Mouse (Mus musculus) limb, embryonic 11.5 days (tissue): ENCODE results near the gene Dupd1. TPM values are rescaled to one million over a fixed set of nuclear protein-coding genes. Genes with fewer than 3 reads are reported as not detected.
A peak's percentile ranks its signal among the peaks of the same experiment; 100 is the strongest.

ENCODE experiments used
- ATAC-seq: fragments of 200-750 bp; cut with Nextera tagmentation; 2 replicates; pipeline ENCODE4 v1.8.0; 2017; ENCODE audit warnings: low read depth; ENCODE audit not compliant: insufficient number of reproducible peaks, low FRiP score, low TSS enrichment
- DNase-seq: peaks from one replicate; pipeline ENCODE4 v3.0.0-alpha.2; 2015; ENCODE audit warnings: low spot score
- H3K27ac ChIP-seq: fragments of 300-500 bp; sonication (generic); replicated peaks from 2 replicates; pipeline ENCODE4 v1.5.1; 2014; ENCODE audit warnings: low read depth, mild to moderate bottlenecking, low read length
- H3K27me3 ChIP-seq: fragments of 300-500 bp; sonication (generic); 2 replicates; pipeline ENCODE4 v1.6.1; 2014; ENCODE audit warnings: mild to moderate bottlenecking, low read length, mixed read lengths; ENCODE audit not compliant: control insufficient read depth, insufficient read depth
- H3K36me3 ChIP-seq: fragments of 300-500 bp; sonication (generic); 2 replicates; pipeline ENCODE4 v1.6.1; 2014; ENCODE audit warnings: mild to moderate bottlenecking, low read length, moderate library complexity, mixed read lengths; ENCODE audit not compliant: control insufficient read depth, insufficient read depth
- H3K4me1 ChIP-seq: fragments of 300-500 bp; sonication (generic); 2 replicates; pipeline ENCODE4 v1.6.1; 2014; ENCODE audit warnings: low read length, mixed read lengths; ENCODE audit not compliant: control insufficient read depth, insufficient read depth
- H3K4me2 ChIP-seq: fragments of 300-500 bp; sonication (generic); 2 replicates; pipeline ENCODE4 v1.6.1; 2014; ENCODE audit warnings: low read depth, mild to moderate bottlenecking, moderate library complexity; ENCODE audit not compliant: severe bottlenecking
- H3K4me3 ChIP-seq: fragments of 300-500 bp; sonication (generic); 2 replicates; pipeline ENCODE4 v1.5.1; 2014; ENCODE audit warnings: low read depth, low read length
- H3K9ac ChIP-seq: fragments of 300-500 bp; sonication (generic); 2 replicates; pipeline ENCODE4 v1.6.1; 2014; ENCODE audit warnings: mild to moderate bottlenecking, low read length
- H3K9me3 ChIP-seq: fragments of 300-500 bp; sonication (generic); 2 replicates; pipeline ENCODE4 v1.6.1; 2016; ENCODE audit warnings: low read length; ENCODE audit not compliant: control insufficient read depth
- WGBS: fragments of 180-500 bp; shearing (Covaris S2); extraction: QIAGEN DNeasy Blood & Tissue Kit; methylation state at CpG from one replicate; pipeline ENCODE4 v1.1.7; 2014; 5-methylcytosine and 5-hydroxymethylcytosine counted together
- polyA plus RNA-seq: library from polyadenylated mRNA; unstranded; fragments of >200 nt; fragmentation: Nextera tagmentation; extraction: Ambion mirVana; gene quantifications from 2 replicates; pipeline ENCODE4 v1.2.1, GENCODE M21; 2014

Dupd1 gene
- polyA plus RNA-seq, 1 experiment from 2014 or later: 0.21 TPM

DNA sequence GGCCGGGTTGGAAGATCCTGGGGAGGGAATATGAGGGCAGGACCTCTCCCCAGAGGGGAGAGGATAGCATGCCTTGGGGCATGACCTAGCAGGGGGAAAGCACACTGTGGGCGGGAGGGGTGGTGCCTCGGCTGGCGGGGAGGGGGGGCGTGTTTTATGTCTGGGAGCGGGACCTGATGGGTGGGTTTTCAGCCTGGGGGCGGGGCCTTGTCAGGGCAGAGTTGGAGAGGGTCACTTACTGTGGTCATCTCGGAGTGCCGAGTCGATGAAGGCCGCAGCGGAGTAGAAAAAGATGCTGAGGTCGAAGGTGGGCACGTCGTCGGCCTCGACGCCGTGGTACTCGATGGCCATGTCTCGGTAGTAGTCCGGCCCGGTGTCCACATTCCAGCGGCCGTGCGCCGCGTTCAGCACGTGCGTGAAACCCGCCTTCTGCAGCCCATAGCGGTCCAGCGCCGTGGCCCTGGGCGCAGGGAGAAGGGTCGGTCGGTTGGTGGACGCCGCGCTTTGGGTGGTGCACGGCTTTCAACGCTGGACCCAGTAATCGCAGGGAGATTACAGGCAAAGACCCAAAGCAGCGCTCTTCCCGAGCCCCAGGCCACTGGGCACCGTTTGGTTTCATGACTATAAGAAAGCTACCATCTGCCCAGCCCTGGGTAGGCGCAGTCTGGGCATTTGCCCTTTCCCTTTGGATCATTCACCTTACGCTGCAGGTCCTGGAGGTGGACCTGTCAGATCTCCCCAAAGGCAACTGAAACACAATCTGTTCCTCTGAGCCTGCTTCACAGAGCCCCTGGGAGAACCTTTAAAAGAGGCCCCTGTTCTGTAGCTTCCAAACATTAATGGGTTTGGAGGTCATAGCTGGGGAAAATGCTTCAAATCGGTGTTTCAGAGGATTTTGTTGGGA, 27.7 kb downstream of the Dupd1 start:
- Histone ChIP-seq H3K9ac (peak overlapping the region; percentile 18), H3K36me3 (no peaks in the 10 kb centered on the region), H3K4me1 (peaks cover 23% of the 10 kb centered on the region), H3K27ac (no peak overlapping the region), H3K27me3 (no peaks in the 10 kb centered on the region), H3K4me3 (peak overlapping the region; percentile 29), H3K9me3 (no peaks in the 10 kb centered on the region), H3K4me2 (peak overlapping the region; percentile 50)
- 15% methylated on average over 48 of the region's 49 CpGs for WGBS
- ATAC-seq (0 out of 2 replicates have a peak, but pooled peaks have one; percentile 33), DNase-seq (peak; percentile 73)

DNA sequence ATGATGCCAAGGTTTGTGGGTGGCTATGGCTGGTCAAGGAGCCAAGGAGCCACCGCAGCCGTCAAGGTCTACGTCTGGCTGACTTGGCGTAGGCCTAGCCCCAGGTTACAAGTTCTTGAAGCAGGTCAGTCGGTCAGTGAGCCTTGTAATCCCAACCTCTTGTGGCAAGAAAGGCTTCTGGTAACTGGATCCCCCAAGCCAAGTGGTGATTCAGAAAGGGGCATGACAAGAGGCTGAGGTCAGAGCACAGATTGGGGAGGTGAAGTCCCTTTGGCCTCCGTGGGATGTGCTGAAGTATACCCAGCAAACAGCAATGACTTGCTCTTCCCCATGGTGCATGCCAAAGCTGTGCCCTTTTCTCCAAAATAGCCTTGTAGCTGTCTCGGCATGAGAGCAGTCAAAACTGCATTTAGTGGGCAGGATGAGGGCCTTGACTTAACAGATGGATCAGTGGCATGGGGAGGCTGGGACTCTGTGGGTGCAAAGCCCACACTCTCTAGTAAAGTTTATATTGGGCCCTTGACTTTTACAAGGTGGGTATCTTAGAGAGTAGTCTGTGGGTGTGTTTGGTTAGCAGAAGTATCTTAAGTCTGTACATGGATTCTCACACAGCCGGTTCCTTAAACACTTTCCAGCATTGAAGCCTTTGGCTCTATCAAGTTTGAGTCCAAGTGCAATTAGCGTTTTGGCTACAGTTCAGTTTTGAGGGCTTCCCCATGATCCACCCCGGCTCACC, 28.8 kb downstream of the Dupd1 start:
- Histone ChIP-seq H3K9ac (no peak overlapping the region), H3K36me3 (no peaks in the 10 kb centered on the region), H3K27ac (no peak overlapping the region), H3K4me1 (peaks cover 28% of the 10 kb centered on the region), H3K9me3 (no peaks in the 10 kb centered on the region), H3K4me3 (no peak overlapping the region), H3K27me3 (no peaks in the 10 kb centered on the region), H3K4me2 (no peak overlapping the region)
- ATAC-seq (no peak), DNase-seq (no peak)
- WGBS: 79% methylated on average over 10 of the region's 10 CpGs

DNA sequence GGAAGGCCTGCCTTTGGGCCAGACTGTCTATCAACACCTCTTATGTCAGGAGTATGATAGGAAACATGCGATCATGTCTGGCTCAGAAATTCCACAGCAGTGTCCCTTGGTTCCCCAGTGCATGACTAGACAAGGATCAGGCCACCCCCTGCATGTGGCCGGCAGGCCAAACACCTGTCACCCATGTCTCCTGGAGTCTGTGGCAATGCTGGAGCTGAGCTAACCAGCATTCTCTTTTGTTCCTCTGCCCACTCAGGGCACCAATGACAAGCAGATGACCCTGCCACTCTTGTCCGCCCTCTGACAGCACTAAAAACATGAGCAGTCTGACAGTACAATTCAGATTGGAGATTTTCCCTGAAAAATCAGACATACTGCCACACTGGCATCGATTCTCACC, 30.5 kb downstream of the Dupd1 start:
- WGBS: 89% methylated on average over 4 of the region's 4 CpGs
- Histone ChIP-seq H3K4me1 (peaks cover 39% of the 10 kb centered on the region), H3K36me3 (no peaks in the 10 kb centered on the region), H3K4me2 (no peak overlapping the region), H3K27me3 (no peaks in the 10 kb centered on the region), H3K9ac (no peak overlapping the region), H3K27ac (no peak overlapping the region), H3K9me3 (no peaks in the 10 kb centered on the region), H3K4me3 (no peak overlapping the region)
- ATAC-seq (no peak), DNase-seq (no peak)

DNA sequence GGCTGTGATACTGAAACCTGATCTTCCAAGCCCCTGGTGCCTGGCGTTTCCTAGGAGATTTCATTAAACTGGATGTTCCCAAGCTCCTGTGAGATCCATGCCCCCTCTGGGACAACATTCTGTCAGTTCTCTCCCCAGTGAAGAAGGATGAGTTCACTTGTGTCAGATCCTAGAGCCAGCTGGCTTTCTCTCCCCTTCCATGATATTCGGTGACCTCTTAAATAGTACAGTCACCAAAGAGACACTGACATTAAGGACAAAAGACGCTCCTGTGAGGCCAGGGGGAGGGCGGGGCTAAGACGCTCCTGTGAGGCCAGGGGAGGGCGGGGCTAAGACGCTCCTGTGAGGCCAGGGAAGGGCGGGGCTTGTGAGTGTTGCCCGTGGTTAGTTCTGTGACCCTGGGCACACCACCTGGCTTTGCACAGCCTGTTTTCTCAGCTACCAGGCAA, 31.7 kb downstream of the Dupd1 start:
- ATAC-seq (peak; percentile 33; the same call in 1 of the 2 replicates), DNase-seq (peak; percentile 87)
- no peaks in the 10 kb centered on the region for H3K27me3 ChIP-seq
- 1% methylated on average over 9 of the region's 9 CpGs for WGBS
- H3K9me3 ChIP-seq: no peaks in the 10 kb centered on the region
- peak overlapping the region; percentile 36 for H3K4me2 ChIP-seq
- H3K4me3 ChIP-seq: no peak overlapping the region
- peak overlapping the region; percentile 80 for H3K27ac ChIP-seq
- H3K9ac ChIP-seq: peak overlapping the region; percentile 32; the same call in 1 of the 2 replicates
- no peaks in the 10 kb centered on the region for H3K36me3 ChIP-seq
- H3K4me1 ChIP-seq: peaks cover 39% of the 10 kb centered on the region

DNA sequence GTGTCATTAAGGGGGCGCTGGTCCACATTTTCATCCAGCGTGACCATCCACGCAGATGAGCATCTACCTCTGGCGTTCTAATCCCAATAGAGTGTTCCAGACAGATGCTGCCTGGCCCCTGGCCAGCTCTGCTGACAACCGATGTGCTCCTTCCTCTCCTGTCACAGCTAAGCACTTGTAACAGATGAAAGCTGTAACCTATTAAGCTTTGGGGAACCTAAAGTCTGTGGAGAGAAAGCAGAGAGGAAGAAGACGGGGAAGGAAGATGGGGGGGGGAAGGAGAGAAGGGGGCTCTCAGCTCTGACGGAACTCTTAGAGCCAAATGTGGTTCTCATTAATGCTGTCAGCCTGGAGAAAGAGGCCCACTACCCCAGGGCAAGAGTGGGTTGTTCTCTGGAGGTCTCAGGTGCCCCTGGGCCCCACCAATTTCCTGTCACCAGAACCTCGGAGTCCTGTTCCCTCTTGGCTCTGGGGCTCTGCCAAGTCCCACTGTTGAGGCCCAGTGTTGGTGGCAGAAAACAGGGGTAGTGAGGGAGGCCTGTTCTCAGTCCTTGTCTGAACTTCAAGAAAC, 34.7 kb downstream of the Dupd1 start:
- Histone ChIP-seq H3K9ac (no peak overlapping the region), H3K27me3 (no peaks in the 10 kb centered on the region), H3K27ac (peak overlapping the region; percentile 93), H3K4me2 (peak overlapping the region; percentile 7; the same call in 1 of the 2 replicates), H3K4me1 (peaks cover 38% of the 10 kb centered on the region), H3K36me3 (no peaks in the 10 kb centered on the region), H3K4me3 (no peak overlapping the region), H3K9me3 (no peaks in the 10 kb centered on the region)
- ATAC-seq (peak; percentile 75), DNase-seq (peak; percentile 81)
- WGBS: 5% methylated on average over 8 of the region's 8 CpGs

DNA sequence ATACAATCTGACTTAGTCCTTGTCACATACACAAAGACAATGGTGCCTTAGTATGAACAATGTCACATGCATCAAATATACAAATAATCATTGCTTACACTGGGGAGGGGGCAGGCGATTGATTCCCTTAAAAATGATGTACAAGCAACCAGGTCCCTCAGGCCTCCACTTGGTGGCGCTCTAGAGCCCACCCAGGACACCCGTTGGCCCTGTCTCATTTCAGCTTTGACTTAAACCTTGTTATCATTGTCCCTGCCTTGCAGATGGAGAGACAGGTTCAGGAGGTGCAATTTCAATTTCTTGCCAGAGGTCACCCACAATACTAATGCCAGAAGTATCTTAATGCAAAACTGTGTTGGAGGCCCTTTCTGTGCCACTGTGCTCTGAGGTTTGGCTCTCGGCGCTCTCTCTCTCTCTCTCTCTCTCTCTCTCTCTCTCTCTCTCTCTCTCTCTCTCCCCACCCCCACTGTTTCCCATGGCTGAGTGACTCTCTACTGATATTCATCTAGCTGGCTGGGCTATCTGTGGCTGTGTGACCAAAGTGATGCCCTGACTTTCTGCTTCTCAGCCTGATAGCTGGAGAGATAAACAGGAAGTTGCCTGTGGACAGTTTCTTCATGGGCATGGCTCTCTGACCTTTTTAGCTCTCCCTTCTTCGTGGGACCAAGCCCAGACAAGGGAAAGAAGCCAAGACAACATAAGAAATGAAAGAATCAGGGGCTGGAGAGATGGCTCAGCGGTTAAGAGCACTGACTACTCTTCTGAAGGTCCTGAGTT, 35.7 kb downstream of the Dupd1 start:
- ATAC-seq: no peak
- peaks cover 43% of the 10 kb centered on the region for H3K4me1 ChIP-seq

DNA sequence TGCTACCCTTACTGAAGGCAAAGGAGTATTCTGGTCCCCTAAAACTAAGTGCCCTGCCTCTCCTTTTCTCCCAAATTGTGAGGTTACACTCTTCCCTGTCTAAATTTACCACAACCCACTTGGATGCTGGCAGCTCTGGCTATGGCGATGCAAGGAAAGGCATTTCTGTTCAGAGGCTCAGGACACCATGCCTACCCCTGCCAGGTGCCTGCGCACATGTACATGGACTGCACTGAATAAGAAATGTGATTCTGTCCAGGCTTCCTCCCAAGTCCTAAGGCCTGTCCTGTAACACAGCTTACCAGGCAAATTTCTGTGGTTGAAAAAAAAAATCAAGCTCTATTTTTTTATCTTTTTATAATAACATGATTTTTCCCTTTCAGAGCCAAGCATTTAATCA, 38.2 kb downstream of the Dupd1 start:
- Histone ChIP-seq H3K27ac (0 out of 2 replicates have a peak overlapping the region, but pooled peaks have one; percentile 24), H3K27me3 (no peaks in the 10 kb centered on the region), H3K36me3 (no peaks in the 10 kb centered on the region), H3K4me1 (peaks cover 39% of the 10 kb centered on the region), H3K4me2 (no peak overlapping the region), H3K9me3 (no peaks in the 10 kb centered on the region), H3K9ac (no peak overlapping the region), H3K4me3 (no peak overlapping the region)
- WGBS: 79% methylated on average over 2 of the region's 2 CpGs
- DNase-seq (no peak), ATAC-seq (no peak)

More for the DNA sequence above, 35.7 kb downstream of the Dupd1 start:
- Histone ChIP-seq H3K4me2 (no peak overlapping the region), H3K27me3 (no peaks in the 10 kb centered on the region), H3K4me3 (no peak overlapping the region), H3K27ac (peak overlapping the region; percentile 93; the same call in 1 of the 2 replicates), H3K36me3 (no peaks in the 10 kb centered on the region), H3K9me3 (no peaks in the 10 kb centered on the region), H3K9ac (no peak overlapping the region)
- DNase-seq: peak; percentile 81
- WGBS: 44% methylated on average over 7 of the region's 7 CpGs
